Mouse (Mus musculus) CD8-positive naive resting alpha-beta T cell, adult 57 days (primary cell): ENCODE results near the gene Ric3. TPM values are rescaled to one million over a fixed set of nuclear protein-coding genes. Genes with fewer than 3 reads are reported as not detected.

Experiments
- total RNA-seq: library from RNA; stranded (reverse); gene quantifications from one replicate; pipeline ENCODE4 v1.2.4, GENCODE M21; 2023

Ric3 gene
- not detected for total RNA-seq

DNA sequence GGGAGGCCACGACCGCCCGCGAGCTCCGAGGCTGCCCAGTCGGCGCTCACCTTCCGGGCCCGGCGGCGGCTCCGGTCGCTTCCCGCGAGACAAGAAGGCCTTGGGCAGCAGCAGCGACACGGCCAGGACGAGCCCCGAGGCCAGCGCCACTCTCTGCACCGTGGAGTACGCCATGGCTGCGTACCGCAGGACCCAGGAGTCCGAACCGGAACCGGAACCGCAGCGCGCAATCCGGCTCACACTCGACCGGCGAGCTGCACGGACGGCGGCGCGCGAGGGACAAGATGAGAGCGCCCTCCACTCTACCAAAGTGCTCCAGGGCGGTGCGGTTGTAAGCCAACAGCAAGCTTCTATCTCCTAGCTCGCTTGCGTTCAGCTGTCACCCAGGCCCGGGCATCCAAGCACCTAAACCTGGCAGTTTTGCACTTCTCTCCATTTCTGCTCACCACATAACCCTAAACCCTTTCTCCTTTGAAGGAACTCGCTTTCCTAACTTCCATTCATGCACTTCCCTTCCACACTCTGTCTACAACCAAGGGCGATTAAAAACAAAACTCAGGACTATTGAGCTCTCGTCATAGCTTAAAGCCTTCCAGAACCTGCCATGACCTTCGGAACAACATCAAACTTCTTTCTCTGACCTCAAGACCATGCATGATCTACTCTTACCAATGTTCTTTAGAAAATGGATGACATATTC, at the start of gene Ric3:
Gene Ric3 (minus strand): TSS at position 219 of the 700 bp plus-strand sequence.

Other genes with a start within 250 kb of the Ric3 start
- not detected for gene Olfr516, start 232.8 kb downstream of the Ric3 start, total RNA-seq
- not detected for gene Olfr517, start 211.0 kb downstream of the Ric3 start, total RNA-seq
- not detected for gene Olfr518, start 198.3 kb downstream of the Ric3 start, total RNA-seq
- not detected for gene Olfr519, start 188.9 kb downstream of the Ric3 start, total RNA-seq
- gene Nlrp10, start 153.2 kb downstream of the Ric3 start, total RNA-seq: 1.7 TPM
- 256 TPM for gene Eif3f, start 148.9 kb downstream of the Ric3 start, total RNA-seq
- gene Tub, start 133.0 kb downstream of the Ric3 start, total RNA-seq: 0.86 TPM
- gene Lmo1, start 91.9 kb upstream of the Ric3 start, total RNA-seq: 0.95 TPM